Mouse (Mus musculus): ENCODE measurements around the gene Ehmt2. TPM values are rescaled to one million over a fixed set of nuclear protein-coding genes. Genes with fewer than 3 reads are reported as not detected.

Ehmt2 gene
- polyA plus RNA-seq, 1 experiment from 2014 or later, result 69.9 TPM

DNA sequence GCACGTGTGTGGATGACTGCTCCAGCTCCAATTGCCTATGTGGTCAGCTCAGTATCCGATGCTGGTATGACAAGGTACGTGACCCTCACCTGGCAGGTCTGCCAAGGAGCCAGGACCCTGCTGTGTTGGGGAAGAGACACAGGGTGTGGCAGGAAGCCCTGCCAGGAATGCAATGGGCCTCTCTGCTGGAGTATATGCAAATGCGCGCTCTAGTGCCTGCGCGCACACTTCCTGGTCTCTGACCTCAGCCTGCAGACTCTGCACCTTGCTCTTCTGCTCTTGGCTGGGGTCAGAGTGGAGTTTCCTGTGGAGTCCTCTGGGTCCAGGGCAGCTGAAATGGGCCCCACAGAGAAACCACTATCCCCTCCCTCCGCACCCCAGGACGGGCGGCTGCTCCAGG, 12.7 kb downstream of the Ehmt2 start:
- Histone ChIP-seq H3K4me2 (no peak overlapping the region), H3K9me3 (no peaks in the 10 kb centered on the region), H3K4me3 (no peak overlapping the region), H3K9ac (no peak overlapping the region), H3K27me3 (no peaks in the 10 kb centered on the region), H3K27ac (no peak overlapping the region), H3K4me1 (peaks cover 16% of the 10 kb centered on the region; the same call in 1 of the 2 replicates), H3K36me3 (peaks cover 80% of the 10 kb centered on the region)
- WGBS, result 80% methylated on average over 10 of the region's 10 CpGs
- ATAC-seq (ENCODE audit: borderline replicate concordance, extremely low read depth, low FRiP score, low TSS enrichment), result no peak

DNA sequence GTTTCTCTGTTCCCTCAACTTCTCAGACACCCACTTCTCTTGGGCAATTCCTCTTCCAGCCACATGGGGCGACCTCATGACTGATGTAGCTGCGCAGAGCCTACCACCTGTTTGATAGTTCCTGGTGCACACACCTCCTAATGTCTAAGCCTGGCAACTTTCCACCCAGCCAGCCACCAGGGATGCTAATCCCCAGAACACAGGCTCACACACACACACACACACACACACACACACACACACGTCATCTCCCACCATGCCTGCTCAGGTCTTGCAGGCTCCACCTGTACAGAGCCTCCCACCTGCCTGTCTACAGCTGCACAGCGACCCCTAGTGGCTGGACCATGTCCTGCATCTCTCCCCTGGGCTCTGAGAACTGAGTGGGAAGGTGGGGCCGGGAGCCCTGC, 13.7 kb downstream of the Ehmt2 start:
- Histone ChIP-seq H3K36me3 (peaks cover 70% of the 10 kb centered on the region), H3K27me3 (no peaks in the 10 kb centered on the region), H3K4me2 (no peak overlapping the region), H3K9ac (no peak overlapping the region), H3K9me3 (no peaks in the 10 kb centered on the region), H3K4me1 (peaks cover 16% of the 10 kb centered on the region; the same call in 1 of the 2 replicates), H3K27ac (no peak overlapping the region), H3K4me3 (no peak overlapping the region)
- WGBS, result 40% methylated on average over 5 of the region's 5 CpGs
- peak; percentile 11; the same call in 1 of the 2 replicates for ATAC-seq (ENCODE audit: borderline replicate concordance, extremely low read depth, low FRiP score, low TSS enrichment)

DNA sequence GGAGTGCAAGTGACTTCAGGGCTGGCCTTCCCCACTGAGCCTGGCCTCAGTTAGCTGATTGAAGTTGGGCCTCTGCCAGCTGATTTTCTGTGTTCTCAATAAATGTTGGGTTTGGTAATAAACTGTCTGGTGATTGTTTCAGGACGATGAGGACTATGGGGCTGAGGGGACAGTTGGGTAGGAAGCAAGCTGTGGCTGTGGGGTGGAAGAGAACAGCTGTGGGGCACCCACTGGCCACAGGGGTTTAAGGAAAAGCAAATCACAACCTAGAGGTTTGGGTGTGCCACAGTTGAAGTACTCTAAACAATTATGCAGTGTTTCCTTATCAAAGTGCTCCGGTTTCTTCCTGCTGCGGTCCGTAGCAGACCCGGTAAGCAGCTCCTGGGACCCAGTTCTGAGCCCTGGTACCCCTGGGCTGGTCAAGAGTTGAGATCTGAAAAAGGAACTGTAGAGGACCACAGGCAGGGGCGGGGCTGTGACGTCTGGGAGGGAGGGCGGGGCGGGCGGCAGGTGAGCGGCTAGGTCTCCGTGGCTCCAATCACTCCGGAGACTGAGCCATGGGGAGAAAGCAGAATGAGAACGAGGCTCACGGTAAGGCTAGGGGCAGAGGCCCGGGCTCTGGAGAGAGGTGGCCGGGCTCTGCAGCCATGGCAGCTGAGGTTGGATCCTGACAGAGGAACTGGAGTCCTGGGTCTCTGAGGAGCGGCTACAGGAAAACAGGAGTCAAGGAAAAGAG, 15.8 kb downstream of the Ehmt2 start, which contains the start of gene Slc44a4:
Gene Slc44a4 (plus strand): TSS at position 537 of the 736 bp plus-strand sequence.
- Histone ChIP-seq H3K27me3 (no peaks in the 10 kb centered on the region), H3K4me1 (peaks cover 16% of the 10 kb centered on the region; the same call in 1 of the 2 replicates), H3K9me3 (no peaks in the 10 kb centered on the region), H3K27ac (peak within 1 kb of the TSS; percentile 19; the same call in 1 of the 2 replicates), H3K4me3 (no peak within 1 kb of the TSS), H3K9ac (no peak within 1 kb of the TSS), H3K36me3 (peaks cover 49% of the 10 kb centered on the region), H3K4me2 (peak within 1 kb of the TSS; percentile 27; the same call in 1 of the 2 replicates)
- ATAC-seq (ENCODE audit: borderline replicate concordance, extremely low read depth, low FRiP score, low TSS enrichment), result no peak
- WGBS, result 34% methylated on average over 18 of the region's 18 CpGs

DNA sequence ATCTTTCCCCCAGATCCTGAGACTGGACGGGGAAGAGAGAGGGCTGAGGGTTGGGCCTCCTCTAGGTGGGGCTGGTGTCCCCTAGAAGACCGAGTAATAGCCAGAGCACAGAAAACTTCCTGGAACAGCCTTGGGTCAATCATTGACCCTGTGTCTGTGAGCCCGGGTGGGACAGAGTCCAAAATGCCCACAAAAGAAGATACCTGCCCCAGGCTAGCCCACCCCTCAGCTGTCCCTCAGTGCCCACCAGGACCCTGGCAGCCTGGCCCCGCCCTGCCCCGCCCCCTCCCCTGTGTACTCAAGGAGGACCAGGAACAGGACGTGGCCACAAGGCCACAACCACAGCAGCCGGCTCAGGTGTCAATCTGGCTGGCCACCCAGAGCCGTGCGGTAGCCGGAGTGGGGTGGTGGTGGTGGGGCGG, 17.2 kb downstream of the Ehmt2 start:
- Histone ChIP-seq H3K36me3 (peaks cover 36% of the 10 kb centered on the region), H3K9ac (peak overlapping the region; percentile 16; the same call in 1 of the 2 replicates), H3K4me1 (peaks cover 16% of the 10 kb centered on the region; the same call in 1 of the 2 replicates), H3K9me3 (no peaks in the 10 kb centered on the region), H3K27ac (0 out of 2 replicates have a peak overlapping the region, but pooled peaks have one; percentile 2), H3K27me3 (no peaks in the 10 kb centered on the region), H3K4me3 (no peak overlapping the region), H3K4me2 (peak overlapping the region; percentile 27; the same call in 1 of the 2 replicates)
- ATAC-seq (ENCODE audit: borderline replicate concordance, extremely low read depth, low FRiP score, low TSS enrichment), result 0 out of 2 replicates have a peak, but pooled peaks have one; percentile 23
- 13% methylated on average over 11 of the region's 11 CpGs for whole genome bisulfite sequencing

DNA sequence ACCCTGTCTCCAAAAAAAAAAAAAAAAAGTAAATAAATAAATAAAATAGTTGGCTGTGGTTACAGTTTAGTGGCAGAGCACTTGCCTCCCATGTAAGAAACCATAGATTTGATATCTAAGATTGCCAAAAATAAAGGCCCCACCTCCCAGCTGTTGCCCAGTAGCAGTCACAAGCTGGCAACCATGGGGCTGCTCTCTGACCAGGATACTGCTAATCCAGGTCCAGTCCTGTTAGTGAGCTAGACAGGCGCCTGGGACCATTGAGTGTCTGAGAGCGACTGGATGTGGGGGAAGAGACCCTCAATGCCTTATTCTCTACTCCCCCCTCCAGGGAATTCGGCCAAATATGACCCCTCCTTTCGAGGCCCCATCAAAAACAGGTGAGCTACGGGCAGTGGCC, 18.0 kb downstream of the Ehmt2 start:
- WGBS, result 85% methylated on average over 5 of the region's 5 CpGs
- no peak for ATAC-seq (ENCODE audit: borderline replicate concordance, extremely low read depth, low FRiP score, low TSS enrichment)

DNA sequence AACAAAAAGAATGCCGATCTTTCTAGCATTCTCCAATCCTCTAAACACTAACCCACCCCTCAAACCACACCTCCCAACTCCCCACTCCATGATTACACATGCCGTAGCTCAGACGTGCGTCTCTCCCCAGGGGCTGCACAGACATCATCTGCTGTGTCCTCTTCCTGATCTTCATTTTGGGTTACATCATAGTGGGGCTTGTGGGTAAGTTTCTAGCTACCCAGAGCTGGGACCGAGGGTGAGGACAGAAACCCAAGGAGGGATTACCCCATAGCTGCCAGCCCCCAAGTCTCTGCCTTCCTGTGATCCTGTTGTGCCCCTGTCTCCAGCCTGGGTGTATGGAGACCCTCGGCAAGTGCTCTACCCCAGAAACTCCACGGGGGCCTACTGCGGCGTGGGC, 18.9 kb downstream of the Ehmt2 start:
- H3K4me1 ChIP-seq, result peaks cover 16% of the 10 kb centered on the region; the same call in 1 of the 2 replicates
- no peak for ATAC-seq (ENCODE audit: borderline replicate concordance, extremely low read depth, low FRiP score, low TSS enrichment)
- no peak overlapping the region for H3K4me3 ChIP-seq
- 61% methylated on average over 9 of the region's 9 CpGs for WGBS
- no peak overlapping the region for H3K27ac ChIP-seq
- H3K27me3 ChIP-seq, result no peaks in the 10 kb centered on the region
- H3K4me2 ChIP-seq, result no peak overlapping the region
- peaks cover 18% of the 10 kb centered on the region for H3K36me3 ChIP-seq
- H3K9ac ChIP-seq, result no peak overlapping the region
- no peaks in the 10 kb centered on the region for H3K9me3 ChIP-seq

More for the DNA sequence above, 18.0 kb downstream of the Ehmt2 start:
- Histone ChIP-seq H3K27ac (no peak overlapping the region), H3K4me1 (peaks cover 16% of the 10 kb centered on the region; the same call in 1 of the 2 replicates), H3K4me3 (no peak overlapping the region), H3K9ac (no peak overlapping the region), H3K4me2 (no peak overlapping the region), H3K36me3 (peaks cover 27% of the 10 kb centered on the region), H3K27me3 (no peaks in the 10 kb centered on the region), H3K9me3 (no peaks in the 10 kb centered on the region)

DNA sequence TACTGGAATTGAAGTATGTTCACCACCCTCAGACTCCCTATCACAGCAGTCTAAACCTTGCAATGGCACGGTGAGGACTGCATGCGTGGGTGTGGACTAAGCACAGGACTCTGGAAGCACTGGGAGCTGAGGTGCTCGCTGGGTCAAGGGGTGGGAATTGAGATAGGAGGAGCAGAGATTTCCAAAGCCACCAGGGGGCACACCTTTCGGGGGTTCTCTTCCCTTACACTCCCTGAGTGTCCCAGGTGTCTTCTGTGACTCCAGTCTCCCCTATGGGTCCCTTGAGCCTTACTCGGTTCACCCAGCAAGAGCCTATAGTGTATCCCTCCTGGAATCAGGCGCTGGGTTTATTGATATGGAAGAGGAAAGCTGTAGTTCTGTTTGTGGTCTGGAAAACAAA, 24.7 kb downstream of the Ehmt2 start:
- no peaks in the 10 kb centered on the region for H3K4me1 ChIP-seq

DNA sequence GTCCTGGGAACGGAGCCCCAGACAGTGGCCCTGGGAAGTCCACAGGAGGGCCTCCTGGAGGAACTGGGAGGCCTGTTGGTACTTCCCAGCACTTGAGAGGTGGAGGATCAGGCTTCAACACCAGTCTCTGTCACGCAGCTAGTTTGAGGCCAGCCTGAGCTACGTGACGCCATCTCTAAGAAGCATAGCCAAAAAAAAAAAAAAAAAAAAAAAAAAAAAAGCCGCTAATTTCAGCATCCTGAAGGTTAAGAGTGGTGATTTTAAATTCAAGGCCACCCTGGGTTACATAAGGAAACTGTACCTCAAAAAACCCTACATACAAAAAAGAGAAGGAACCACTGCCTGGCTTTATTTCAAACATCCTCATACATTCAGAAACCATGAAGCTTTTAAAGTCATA, 26.0 kb downstream of the Ehmt2 start:
- H3K9ac ChIP-seq, result no peak overlapping the region

More for the DNA sequence above, 24.7 kb downstream of the Ehmt2 start:
- 42% methylated on average over 6 of the region's 6 CpGs for WGBS
- no peaks in the 10 kb centered on the region for H3K36me3 ChIP-seq
- ATAC-seq (ENCODE audit: borderline replicate concordance, extremely low read depth, low FRiP score, low TSS enrichment), result no peak
- no peaks in the 10 kb centered on the region for H3K27me3 ChIP-seq
- H3K27ac ChIP-seq, result no peak overlapping the region
- no peaks in the 10 kb centered on the region for H3K9me3 ChIP-seq
- H3K9ac ChIP-seq, result no peak overlapping the region
- no peak overlapping the region for H3K4me2 ChIP-seq
- no peak overlapping the region for H3K4me3 ChIP-seq

DNA sequence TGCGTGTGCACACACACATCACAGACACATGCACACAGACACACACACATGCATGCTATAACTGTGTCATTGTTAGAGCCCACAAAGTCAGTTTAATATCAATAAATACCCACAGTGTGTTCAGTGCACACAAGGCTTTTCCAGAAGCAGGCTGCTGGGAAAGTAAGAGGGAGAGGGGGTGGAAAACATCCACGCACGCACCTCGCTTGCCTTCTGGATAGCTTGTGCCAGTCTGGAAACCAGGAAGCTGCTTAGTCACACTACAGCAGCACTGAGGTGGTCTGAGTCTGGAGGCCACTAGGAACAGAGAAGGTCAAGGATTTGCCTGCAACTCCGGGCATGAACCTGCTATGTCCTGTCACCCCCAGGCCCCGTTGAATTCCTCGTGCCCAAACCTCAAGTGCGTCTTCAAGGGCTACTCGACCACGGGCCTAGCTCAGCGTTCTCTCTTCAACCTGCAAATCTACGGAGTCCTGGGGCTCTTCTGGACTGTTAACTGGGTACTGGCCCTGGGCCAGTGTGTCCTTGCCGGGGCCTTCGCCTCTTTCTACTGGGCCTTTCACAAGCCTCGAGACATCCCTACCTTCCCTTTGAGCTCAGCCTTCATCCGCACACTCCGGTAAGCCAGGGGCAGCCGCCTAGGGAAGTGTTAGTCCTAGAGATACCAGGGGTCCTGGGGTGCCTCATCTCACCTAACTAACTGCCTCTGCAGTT, 29.2 kb downstream of the Ehmt2 start:
- no peak for ATAC-seq (ENCODE audit: borderline replicate concordance, extremely low read depth, low FRiP score, low TSS enrichment)
- H3K9ac ChIP-seq, result no peak overlapping the region
- no peak overlapping the region for H3K4me3 ChIP-seq
- 65% methylated on average over 18 of the region's 18 CpGs for WGBS
- H3K9me3 ChIP-seq, result no peaks in the 10 kb centered on the region
- no peak overlapping the region for H3K27ac ChIP-seq
- H3K27me3 ChIP-seq, result no peaks in the 10 kb centered on the region
- H3K4me1 ChIP-seq, result peaks cover 8% of the 10 kb centered on the region
- 0 out of 2 replicates have a peak overlapping the region, but pooled peaks have one; percentile 10 for H3K4me2 ChIP-seq
- H3K36me3 ChIP-seq, result no peaks in the 10 kb centered on the region

More for the DNA sequence above, 26.0 kb downstream of the Ehmt2 start:
- H3K27me3 ChIP-seq, result no peaks in the 10 kb centered on the region
- H3K4me1 ChIP-seq, result no peaks in the 10 kb centered on the region
- no peaks in the 10 kb centered on the region for H3K36me3 ChIP-seq
- H3K9me3 ChIP-seq, result no peaks in the 10 kb centered on the region
- no peak overlapping the region for H3K4me3 ChIP-seq
- no peak for ATAC-seq (ENCODE audit: borderline replicate concordance, extremely low read depth, low FRiP score, low TSS enrichment)
- no peak overlapping the region for H3K4me2 ChIP-seq
- 58% methylated on average over 5 of the region's 5 CpGs for WGBS
- no peak overlapping the region for H3K27ac ChIP-seq

DNA sequence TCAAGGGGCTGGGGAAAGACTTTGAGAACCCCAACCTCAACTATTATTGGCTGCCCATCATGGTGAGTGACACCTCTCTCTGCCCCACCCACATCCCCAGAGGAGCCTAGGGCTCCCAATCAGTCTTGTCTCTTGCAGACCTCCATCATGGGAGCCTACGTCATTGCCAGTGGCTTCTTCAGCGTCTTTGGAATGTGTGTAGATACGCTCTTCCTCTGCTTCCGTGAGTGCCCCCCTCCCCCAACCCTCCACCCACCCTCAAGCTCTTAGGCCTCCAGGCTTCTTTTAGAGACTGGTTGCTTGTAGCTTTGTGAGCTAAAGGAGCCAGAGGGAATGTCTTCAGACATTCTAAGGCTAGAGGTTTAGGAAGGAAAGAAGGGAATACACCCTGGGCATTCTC, 30.6 kb downstream of the Ehmt2 start:
- Histone ChIP-seq H3K4me1 (peaks cover 8% of the 10 kb centered on the region), H3K27ac (no peak overlapping the region), H3K27me3 (no peaks in the 10 kb centered on the region), H3K9me3 (no peaks in the 10 kb centered on the region), H3K36me3 (no peaks in the 10 kb centered on the region), H3K9ac (no peak overlapping the region), H3K4me3 (no peak overlapping the region), H3K4me2 (no peak overlapping the region)
- WGBS, result 31% methylated on average over 4 of the region's 4 CpGs
- no peak for ATAC-seq (ENCODE audit: borderline replicate concordance, extremely low read depth, low FRiP score, low TSS enrichment)

DNA sequence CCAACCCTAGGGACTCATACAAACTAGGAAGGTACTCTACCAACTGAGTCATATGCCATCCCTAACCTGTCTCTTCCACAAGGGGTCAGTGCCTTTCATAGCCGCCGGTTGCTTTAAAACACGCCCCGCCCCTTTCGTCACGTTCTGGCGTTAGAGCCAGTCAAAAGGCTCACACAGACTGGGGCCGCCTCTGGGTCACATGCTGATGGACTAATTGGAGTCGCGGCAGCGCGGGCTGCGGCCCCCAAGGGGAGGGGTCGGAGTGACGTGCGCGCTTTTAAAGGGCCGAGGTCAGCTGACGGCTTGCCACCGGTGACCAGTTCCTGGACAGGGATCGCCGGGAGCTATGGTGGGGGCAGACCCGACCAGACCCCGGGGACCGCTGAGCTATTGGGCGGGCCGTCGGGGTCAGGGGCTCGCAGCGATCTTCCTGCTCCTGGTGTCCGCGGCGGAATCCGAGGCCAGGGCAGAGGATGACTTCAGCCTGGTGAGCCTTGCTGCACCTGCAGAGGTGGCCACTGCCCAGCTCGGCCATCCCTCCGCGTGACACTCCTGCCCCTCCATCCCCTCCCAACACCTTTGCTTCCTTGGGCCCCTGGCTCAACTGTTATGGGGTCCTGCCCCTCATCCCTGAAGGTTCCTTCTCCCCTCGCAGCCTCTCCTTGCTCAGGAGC, 32.9 kb downstream of the Ehmt2 start, which contains the start of gene Neu1:
Gene Neu1 (plus strand): TSS at position 193 of the 674 bp plus-strand sequence.
- ATAC-seq (ENCODE audit: borderline replicate concordance, extremely low read depth, low FRiP score, low TSS enrichment), result peak; percentile 96
- Histone ChIP-seq H3K27ac (no peak within 1 kb of the TSS), H3K4me1 (peaks cover 8% of the 10 kb centered on the region), H3K36me3 (no peaks in the 10 kb centered on the region), H3K9ac (peak within 1 kb of the TSS; percentile 60), H3K4me3 (peak within 1 kb of the TSS; percentile 61), H3K9me3 (no peaks in the 10 kb centered on the region), H3K27me3 (no peaks in the 10 kb centered on the region), H3K4me2 (peak within 1 kb of the TSS; percentile 93)
- under 1% methylated on average over 38 of the region's 38 CpGs for WGBS

Measured in lung, embryonic 15.5 days (tissue).